Mouse (Mus musculus) lung, postnatal 0 days (tissue): ENCODE data around the gene Gm10058.
"Not testable (repeated sequence)": the region's sequence is repeated elsewhere in the genome, so short reads cannot be mapped to it uniquely, and the experiment has no call there.

Experiments used
- CTCF ChIP-seq: IDR thresholded peaks from 2 replicates; pipeline ENCODE4 v1.5.1; 2016; ENCODE audit warnings: antibody characterized with exemption, mild to moderate bottlenecking
- EP300 ChIP-seq: IDR thresholded peaks from 2 replicates; pipeline ENCODE4 v1.6.1; 2016; ENCODE audit warnings: antibody characterized with exemption, mild to moderate bottlenecking, control low read depth

DNA sequence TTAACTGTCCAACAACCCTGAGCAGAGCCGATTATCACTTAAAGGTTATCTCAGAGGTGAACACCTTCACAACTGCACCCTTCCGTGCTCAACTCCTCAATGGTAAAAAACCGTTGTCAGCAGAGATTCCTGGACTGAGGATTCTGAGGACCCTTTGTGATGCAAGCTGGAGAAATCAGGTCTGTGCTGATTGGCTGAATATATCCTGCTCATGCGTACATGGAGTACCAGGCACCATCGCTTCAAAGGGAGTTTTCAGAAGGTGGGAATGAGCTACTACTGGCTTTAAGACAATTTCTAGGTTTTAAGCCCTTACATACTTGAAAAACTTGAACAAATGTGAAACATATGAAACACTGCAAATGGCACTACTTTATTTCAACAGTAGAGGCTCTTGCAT is at the start of gene Gm10058:
- TF ChIP-seq CTCF, EP300: not testable (repeated sequence)
